Comparison of ENCODE assay signal across 18 mouse cellular contexts in genomic region chr4:103667438-103667837, GRCm38 (mm10). TPM values are rescaled to one million over a fixed set of nuclear protein-coding genes. Genes with fewer than 3 reads are reported as not detected.
"Had no signal": no experiment of that assay in that cellular context is flagged by ENCODE, and none has a peak within 500 bp of the region (broad histone marks: within the 10 kb centered on the region; RNA-seq: fewer than 3 reads in every experiment).

No protein-coding gene starts in this region.

- H3K9me3 ChIP-seq: midbrain, embryonic 10.5 days; midbrain, embryonic 12.5 days; neural tube, embryonic 12.5 days; stomach, embryonic 15.5 days had no signal

- H3K27me3 ChIP-seq: midbrain, embryonic 12.5 days; neural tube, embryonic 12.5 days; stomach, embryonic 15.5 days had no signal

- ATAC-seq: midbrain, embryonic 16.5 days had no signal

- H3K4me1 ChIP-seq: midbrain, embryonic 10.5 days; midbrain, embryonic 12.5 days; neural tube, embryonic 12.5 days; stomach, embryonic 15.5 days had no signal

- H3K36me3 ChIP-seq: midbrain, embryonic 10.5 days; midbrain, embryonic 12.5 days; neural tube, embryonic 12.5 days; stomach, embryonic 15.5 days had no signal

- H3K4me2 ChIP-seq: lung, embryonic 14.5 days; midbrain, embryonic 12.5 days; neural tube, embryonic 12.5 days; stomach, embryonic 15.5 days had no signal

- DNase-seq: lung, adult 18-20 months; lung, embryonic 14.5 days; lung, postnatal 10 days; lung, postnatal 4 days; midbrain, embryonic 14.5 days; right cerebral cortex, postnatal 14 days; thymus, adult 2 months; thymus, postnatal 25 days; thymus, postnatal 4 days had no signal

- H3K4me3 ChIP-seq: midbrain, embryonic 10.5 days; midbrain, embryonic 12.5 days; neural tube, embryonic 12.5 days; stomach, embryonic 15.5 days had no signal

- H3K27ac ChIP-seq: midbrain, embryonic 10.5 days; midbrain, embryonic 12.5 days; neural tube, embryonic 12.5 days; stomach, embryonic 15.5 days; stomach, postnatal 0 days had no signal

- H3K9ac ChIP-seq: lung, embryonic 14.5 days; midbrain, embryonic 12.5 days; neural tube, embryonic 12.5 days; stomach, embryonic 15.5 days had no signal

RNA-seq across cellular contexts. Expression of gene Dab1, which starts 48.3 kb away (rescaled TPM):
- total RNA-seq: megakaryocyte, adult 5-6 weeks; megakaryocyte-erythroid progenitor cell, adult 5-6 weeks; neutrophil, adult 5-6 weeks had no signal
